Mouse (Mus musculus) telencephalon, adult 2 months (tissue): ENCODE measurements around the gene Rere.
A peak's percentile ranks its signal among the peaks of the same experiment; 100 is the strongest.
"Not testable (repeated sequence)": the region's sequence is repeated elsewhere in the genome, so short reads cannot be mapped to it uniquely, and the experiment has no call there.

Experiments
- DNase-seq: peaks from one replicate; pipeline ENCODE4 v3.0.0-alpha.2; 2011; ENCODE audit warnings: low read depth, low spot score

Rere gene

GRCm38 (mm10) chr4:150461427-150462189, 180.2 kb downstream of the Rere start:
- no peak for DNase-seq

- DNase-seq = no peak
These were observed 180.9 kb downstream of the Rere start for GRCm38 (mm10) chr4:150462367-150462766.

GRCm38 (mm10) chr4:150465759-150466158, 184.3 kb downstream of the Rere start:
- DNase-seq = peak; percentile 50

GRCm38 (mm10) chr4:150469274-150469673, 187.8 kb downstream of the Rere start:
- DNase-seq = no peak

- DNase-seq = no peak
These were observed 189.4 kb downstream of the Rere start for GRCm38 (mm10) chr4:150470674-150471328.

GRCm38 (mm10) chr4:150472751-150473436, 191.4 kb downstream of the Rere start:
- DNase-seq = no peak

GRCm38 (mm10) chr4:150473437-150474070, 192.1 kb downstream of the Rere start:
- DNase-seq = no peak

- peak; percentile 71 for DNase-seq
These were observed 192.6 kb downstream of the Rere start for GRCm38 (mm10) chr4:150474086-150474485.

GRCm38 (mm10) chr4:150476258-150476657, 194.8 kb downstream of the Rere start:
- no peak for DNase-seq

GRCm38 (mm10) chr4:150478006-150478405, 196.6 kb downstream of the Rere start:
- DNase-seq = no peak

- not testable (repeated sequence) for DNase-seq
These were observed 201.6 kb downstream of the Rere start for GRCm38 (mm10) chr4:150483081-150483480.

- DNase-seq = no peak
These were observed 204.7 kb downstream of the Rere start for GRCm38 (mm10) chr4:150486097-150486496.

GRCm38 (mm10) chr4:150487109-150487508, 205.7 kb downstream of the Rere start:
- DNase-seq = no peak

GRCm38 (mm10) chr4:150488096-150488748, 206.8 kb downstream of the Rere start:
- DNase-seq = peak; percentile 96

GRCm38 (mm10) chr4:150488767-150489166, 207.3 kb downstream of the Rere start:
- DNase-seq = peak; percentile 48

- DNase-seq = no peak
These were observed 208.6 kb downstream of the Rere start for GRCm38 (mm10) chr4:150490050-150490449.

- DNase-seq = no peak
These were observed 210.3 kb downstream of the Rere start for GRCm38 (mm10) chr4:150491710-150492109.

GRCm38 (mm10) chr4:150493258-150493937, 212.0 kb downstream of the Rere start:
- no peak for DNase-seq

GRCm38 (mm10) chr4:150493938-150494330, 212.5 kb downstream of the Rere start:
- not testable (repeated sequence) for DNase-seq

- peak; percentile 55 for DNase-seq
These were observed 214.1 kb downstream of the Rere start for GRCm38 (mm10) chr4:150495568-150495967.
